Mouse (Mus musculus) embryonic facial prominence, embryonic 14.5 days (tissue): ENCODE results near the gene Mettl8. TPM values are rescaled to one million over a fixed set of nuclear protein-coding genes. Genes with fewer than 3 reads are reported as not detected.
A peak's percentile ranks its signal among the peaks of the same experiment; 100 is the strongest.

ENCODE experiments used
- ATAC-seq: fragments of 200-750 bp; cut with Nextera tagmentation; 2 replicates; pipeline ENCODE4 v1.8.0; 2017; ENCODE audit warnings: low read depth, moderate number of reproducible peaks, moderate TSS enrichment
- DNase-seq: peaks from one replicate; pipeline ENCODE4 v3.0.0-alpha.2; 2015; ENCODE audit warnings: low spot score
- H3K27ac ChIP-seq: fragments of 300-500 bp; sonication (generic); replicated peaks from 2 replicates; pipeline ENCODE4 v1.5.1; 2014; ENCODE audit warnings: low read depth, mild to moderate bottlenecking, low read length, moderate library complexity
- H3K27me3 ChIP-seq: fragments of 300-500 bp; sonication (generic); replicated peaks from 2 replicates; pipeline ENCODE4 v1.6.1; 2014; ENCODE audit warnings: low read length; ENCODE audit not compliant: control insufficient read depth, insufficient read depth
- H3K36me3 ChIP-seq: fragments of 300-500 bp; sonication (generic); 2 replicates; pipeline ENCODE4 v1.6.1; 2014; ENCODE audit warnings: low read length, mixed read lengths; ENCODE audit not compliant: control insufficient read depth, insufficient read depth
- H3K4me1 ChIP-seq: fragments of 300-500 bp; sonication (generic); 2 replicates; pipeline ENCODE4 v1.6.1; 2014; ENCODE audit warnings: antibody characterized with exemption, low read length; ENCODE audit not compliant: control insufficient read depth, insufficient read depth
- H3K4me2 ChIP-seq: fragments of 300-500 bp; sonication (generic); 2 replicates; pipeline ENCODE4 v1.6.1; 2014; ENCODE audit warnings: low read depth, mild to moderate bottlenecking, low read length, moderate library complexity, mixed read lengths
- H3K4me3 ChIP-seq: fragments of 300-500 bp; sonication (generic); 2 replicates; pipeline ENCODE4 v1.5.1; 2014; ENCODE audit warnings: low read depth, mild to moderate bottlenecking, low read length
- H3K9ac ChIP-seq: fragments of 300-500 bp; sonication (generic); 2 replicates; pipeline ENCODE4 v1.6.1; 2014; ENCODE audit warnings: low read depth, mild to moderate bottlenecking, low read length, moderate library complexity, mixed read lengths
- H3K9me3 ChIP-seq: fragments of 300-500 bp; sonication (generic); 2 replicates; pipeline ENCODE4 v1.6.1; 2016; ENCODE audit warnings: low read length; ENCODE audit not compliant: control insufficient read depth
- WGBS: fragments of 180-500 bp; shearing (Covaris S2); extraction: QIAGEN DNeasy Blood & Tissue Kit; methylation state at CpG from one replicate; pipeline ENCODE4 v1.1.7; 2014; 5-methylcytosine and 5-hydroxymethylcytosine counted together
- polyA plus RNA-seq: library from polyadenylated mRNA; unstranded; fragments of >200 nt; fragmentation: Nextera tagmentation; extraction: Ambion mirVana; gene quantifications from 2 replicates; pipeline ENCODE4 v1.2.1, GENCODE M21; 2014

Gene Mettl8
- polyA plus RNA-seq = 14.9 and 16.5 TPM in 2 replicates

GRCm38 (mm10) chr2:71055300-71056114 lies at the start of gene Mettl8, which contains the start of gene Dcaf17:
Mettl8 (minus strand) TSS chr2:71055583.
Dcaf17 (plus strand) TSS chr2:71055328.
- peak within 1 kb of the TSS; percentile 95 for H3K27ac ChIP-seq
- peaks cover 19% of the 10 kb centered on the region for H3K36me3 ChIP-seq
- peak within 1 kb of the TSS; percentile 79 for H3K4me2 ChIP-seq
- WGBS = under 1% methylated on average over 57 of the region's 57 CpGs
- H3K9me3 ChIP-seq = no peaks in the 10 kb centered on the region
- ATAC-seq (peak; percentile 99), DNase-seq (peak; percentile 98)
- H3K4me3 ChIP-seq = peak within 1 kb of the TSS; percentile 93
- peaks cover 9% of the 10 kb centered on the region for H3K4me1 ChIP-seq
- H3K9ac ChIP-seq = peak within 1 kb of the TSS; percentile 89
- no peaks in the 10 kb centered on the region for H3K27me3 ChIP-seq

GRCm38 (mm10) chr2:71104696-71105095 lies 49.3 kb upstream of the Mettl8 start:
- Histone ChIP-seq H3K27ac (no peak overlapping the region), H3K4me1 (no peaks in the 10 kb centered on the region), H3K27me3 (no peaks in the 10 kb centered on the region), H3K4me2 (no peak overlapping the region), H3K9ac (no peak overlapping the region), H3K9me3 (no peaks in the 10 kb centered on the region), H3K4me3 (no peak overlapping the region), H3K36me3 (no peaks in the 10 kb centered on the region)
- ATAC-seq = no peak
- WGBS = 69% methylated on average over 3 of the region's 3 CpGs
- no peak for DNase-seq

- H3K9me3 ChIP-seq = no peaks in the 10 kb centered on the region
Observed at GRCm38 (mm10) chr2:71103292-71103680, 47.9 kb upstream of the Mettl8 start.

GRCm38 (mm10) chr2:71102621-71103291 lies 47.4 kb upstream of the Mettl8 start:
- peak; percentile 49 for DNase-seq
- Histone ChIP-seq H3K4me3 (no peak overlapping the region), H3K27ac (no peak overlapping the region), H3K27me3 (no peaks in the 10 kb centered on the region), H3K4me2 (no peak overlapping the region), H3K9me3 (no peaks in the 10 kb centered on the region), H3K9ac (no peak overlapping the region), H3K4me1 (no peaks in the 10 kb centered on the region), H3K36me3 (peaks cover 6% of the 10 kb centered on the region; the same call in 1 of the 2 replicates)
- WGBS = 56% methylated on average over 10 of the region's 10 CpGs
- 0 out of 2 replicates have a peak, but pooled peaks have one; percentile 60 for ATAC-seq

More at GRCm38 (mm10) chr2:71103292-71103680, 47.9 kb upstream of the Mettl8 start:
- H3K36me3 ChIP-seq = peaks cover 6% of the 10 kb centered on the region; the same call in 1 of the 2 replicates
- WGBS = 83% methylated on average over 4 of the region's 4 CpGs
- no peaks in the 10 kb centered on the region for H3K27me3 ChIP-seq
- no peak overlapping the region for H3K27ac ChIP-seq
- DNase-seq (no peak), ATAC-seq (no peak)
- H3K4me2 ChIP-seq = no peak overlapping the region
- no peaks in the 10 kb centered on the region for H3K4me1 ChIP-seq
- H3K4me3 ChIP-seq = no peak overlapping the region
- H3K9ac ChIP-seq = no peak overlapping the region

- no peaks in the 10 kb centered on the region for H3K9me3 ChIP-seq
- no peak overlapping the region for H3K4me3 ChIP-seq
- WGBS = 82% methylated on average over 7 of the region's 7 CpGs
- no peaks in the 10 kb centered on the region for H3K4me1 ChIP-seq
- no peak for ATAC-seq
- H3K36me3 ChIP-seq = peaks cover 24% of the 10 kb centered on the region
- DNase-seq = no peak
- no peak overlapping the region for H3K4me2 ChIP-seq
- H3K9ac ChIP-seq = no peak overlapping the region
- no peak overlapping the region for H3K27ac ChIP-seq
- no peaks in the 10 kb centered on the region for H3K27me3 ChIP-seq
Observed at GRCm38 (mm10) chr2:71096170-71096569, 40.8 kb upstream of the Mettl8 start.

- DNase-seq (no peak), ATAC-seq (no peak)
- no peaks in the 10 kb centered on the region for H3K4me1 ChIP-seq
- no peak overlapping the region for H3K4me2 ChIP-seq
- H3K36me3 ChIP-seq = peaks cover 44% of the 10 kb centered on the region
- H3K27ac ChIP-seq = no peak overlapping the region
- WGBS = 67% methylated on average over 4 of the region's 4 CpGs
- no peak overlapping the region; the same call in 1 of the 2 replicates for H3K9ac ChIP-seq
- H3K4me3 ChIP-seq = no peak overlapping the region
- no peaks in the 10 kb centered on the region for H3K27me3 ChIP-seq
- H3K9me3 ChIP-seq = no peaks in the 10 kb centered on the region
Observed at GRCm38 (mm10) chr2:71090660-71091445, 35.5 kb upstream of the Mettl8 start.

- H3K4me1 ChIP-seq = no peaks in the 10 kb centered on the region
- no peak for ATAC-seq
- peaks cover 44% of the 10 kb centered on the region for H3K36me3 ChIP-seq
- no peak for DNase-seq
- no peak overlapping the region for H3K4me3 ChIP-seq
- H3K9ac ChIP-seq = no peak overlapping the region
- H3K27ac ChIP-seq = no peak overlapping the region
- H3K27me3 ChIP-seq = no peaks in the 10 kb centered on the region
- WGBS = 46% methylated on average over 3 of the region's 3 CpGs
- no peaks in the 10 kb centered on the region for H3K9me3 ChIP-seq
- H3K4me2 ChIP-seq = no peak overlapping the region
Observed at GRCm38 (mm10) chr2:71089766-71090165, 34.4 kb upstream of the Mettl8 start.

- Histone ChIP-seq H3K27ac (no peak overlapping the region), H3K9ac (no peak overlapping the region), H3K4me3 (no peak overlapping the region), H3K9me3 (no peaks in the 10 kb centered on the region), H3K27me3 (no peaks in the 10 kb centered on the region), H3K36me3 (peaks cover 32% of the 10 kb centered on the region), H3K4me1 (no peaks in the 10 kb centered on the region), H3K4me2 (no peak overlapping the region)
- ATAC-seq (no peak), DNase-seq (no peak)
- WGBS = 89% methylated on average over 6 of the region's 6 CpGs
Observed at GRCm38 (mm10) chr2:71083454-71084193, 28.2 kb upstream of the Mettl8 start.
